Mouse (Mus musculus) erythroblast, adult 5-6 weeks (primary cell): ENCODE measurements around the gene Gm4491. TPM values are rescaled to one million over a fixed set of nuclear protein-coding genes. Genes with fewer than 3 reads are reported as not detected.
"Not testable (repeated sequence)": the region's sequence is repeated elsewhere in the genome, so short reads cannot be mapped to it uniquely, and the experiment has no call there.

Experiments
- ATAC-seq: replicated peaks from 2 replicates; pipeline ENCODE4 v1.8.0; 2016; ENCODE audit warnings: moderate number of reproducible peaks, mild to moderate bottlenecking, moderate TSS enrichment, inconsistent platforms; ENCODE audit not compliant: poor library complexity, low FRiP score, severe bottlenecking
- total RNA-seq, 2 experiments: library from RNA; stranded (forward) in 1 of 2; stranded (reverse) in 1 of 2; fragments of 150-400 nt in 1 of 2; fragments of 200-764, 138-1000 nt in 1 of 2; gene quantifications; 2 replicates each; pipeline versions ENCODE4 v1.2.3 to v1.2.4; 2015 to 2017; ENCODE audit warnings: low replicate concordance in 2 of 2

Gene Gm4491
- total RNA-seq, 2 experiments from 2014 or later = not detected

GRCm38 (mm10) chr14:57090001-57090400 is 25.7 kb downstream of the Gm4491 start:
- ATAC-seq = no peak

- no peak for ATAC-seq
Observed at GRCm38 (mm10) chr14:57089107-57089506, 26.6 kb downstream of the Gm4491 start.

GRCm38 (mm10) chr14:57084180-57084668 is 31.5 kb downstream of the Gm4491 start:
- no peak for ATAC-seq

GRCm38 (mm10) chr14:57082863-57083262 is 32.8 kb downstream of the Gm4491 start:
- no peak for ATAC-seq

- ATAC-seq = no peak
Observed at GRCm38 (mm10) chr14:57075537-57075936, 40.1 kb downstream of the Gm4491 start.

- ATAC-seq = not testable (repeated sequence)
Observed at GRCm38 (mm10) chr14:57069906-57070305, 45.8 kb downstream of the Gm4491 start.

GRCm38 (mm10) chr14:57066053-57066452 is 49.6 kb downstream of the Gm4491 start:
- ATAC-seq = no peak

Other genes with a start within 250 kb of the Gm4491 start
- gene Zmym2, start 229.2 kb downstream of the Gm4491 start, total RNA-seq (2015; ENCODE audit: low replicate concordance) = 32.3 and 39.5 TPM in 2 replicates
- gene Zmym2, start 229.2 kb downstream of the Gm4491 start, total RNA-seq (2017; ENCODE audit: low replicate concordance) = 14.5 and 22.0 TPM in 2 replicates
- gene Gja3, start 57.8 kb downstream of the Gm4491 start, total RNA-seq (2015; ENCODE audit: low replicate concordance) = not detected in 2 replicates
- 0.42 TPM in 1 of 2 replicates, not detected in the other for gene Gja3, start 57.8 kb downstream of the Gm4491 start, total RNA-seq (2017; ENCODE audit: low replicate concordance)
- gene Gjb2, start 11.2 kb downstream of the Gm4491 start, total RNA-seq (2015; ENCODE audit: low replicate concordance) = not detected in 2 replicates
- not detected in 2 replicates for gene Gjb2, start 11.2 kb downstream of the Gm4491 start, total RNA-seq (2017; ENCODE audit: low replicate concordance)
- gene Gjb6, start 17.7 kb upstream of the Gm4491 start, total RNA-seq (2015; ENCODE audit: low replicate concordance) = not detected in 2 replicates
- not detected in 2 replicates for gene Gjb6, start 17.7 kb upstream of the Gm4491 start, total RNA-seq (2017; ENCODE audit: low replicate concordance)